Mouse (Mus musculus) hindbrain, postnatal 0 days (tissue): ENCODE data around the gene Hectd2. TPM values are rescaled to one million over a fixed set of nuclear protein-coding genes. Genes with fewer than 3 reads are reported as not detected.

ENCODE experiments used
- ATAC-seq: fragments of 200-750 bp; cut with Nextera tagmentation; 2 replicates; pipeline ENCODE4 v1.8.0; 2017; ENCODE audit warnings: mild to moderate bottlenecking, moderate TSS enrichment, moderate library complexity
- DNase-seq: peaks from one replicate; pipeline ENCODE4 v3.0.0-alpha.2; 2015; ENCODE audit warnings: low spot score
- H3K27ac ChIP-seq: fragments of 300-500 bp; sonication (generic); 2 replicates; pipeline ENCODE4 v1.5.1; 2014; ENCODE audit warnings: mild to moderate bottlenecking
- H3K27me3 ChIP-seq: fragments of 300-500 bp; sonication (generic); 2 replicates; pipeline ENCODE4 v1.6.1; 2014; ENCODE audit warnings: low read length, mixed read lengths; ENCODE audit not compliant: insufficient read depth
- H3K36me3 ChIP-seq: fragments of 300-500 bp; sonication (generic); 2 replicates; pipeline ENCODE4 v1.6.1; 2014; ENCODE audit warnings: low read length, mixed read lengths; ENCODE audit not compliant: insufficient read depth
- H3K4me1 ChIP-seq: fragments of 300-500 bp; sonication (generic); 2 replicates; pipeline ENCODE4 v1.6.1; 2014; ENCODE audit warnings: antibody characterized with exemption, low read length, mixed read lengths; ENCODE audit not compliant: insufficient read depth
- H3K4me2 ChIP-seq: fragments of 300-500 bp; sonication (generic); 2 replicates; pipeline ENCODE4 v1.6.1; 2014; ENCODE audit warnings: low read depth, mild to moderate bottlenecking, low read length, moderate library complexity, mixed read lengths
- H3K4me3 ChIP-seq: fragments of 300-500 bp; sonication (generic); 2 replicates; pipeline ENCODE4 v1.5.1; 2014; ENCODE audit warnings: low read length
- H3K9ac ChIP-seq: fragments of 300-500 bp; sonication (generic); replicated peaks from 2 replicates; pipeline ENCODE4 v1.6.1; 2014; ENCODE audit warnings: mild to moderate bottlenecking, low read length, moderate library complexity, mixed read lengths
- H3K9me3 ChIP-seq: fragments of 300-500 bp; sonication (generic); 2 replicates; pipeline ENCODE4 v1.6.1; 2016; ENCODE audit warnings: low read length, mixed read lengths
- CTCF ChIP-seq: IDR thresholded peaks from 2 replicates; pipeline ENCODE4 v1.5.1; 2016; ENCODE audit warnings: antibody characterized with exemption, control low read depth, low read depth
- WGBS: fragments of 180-500 bp; shearing (Covaris S2); extraction: QIAGEN DNeasy Blood & Tissue Kit; methylation state at CpG from one replicate; pipeline ENCODE4 v1.1.7; 2014; 5-methylcytosine and 5-hydroxymethylcytosine counted together
- polyA plus RNA-seq: library from polyadenylated mRNA; unstranded; fragments of >200 nt; fragmentation: Nextera tagmentation; extraction: Ambion mirVana; gene quantifications from 2 replicates; pipeline ENCODE4 v1.2.1, GENCODE M21; 2015
- total RNA-seq: library from RNA; depleted of rRNA; stranded (reverse); fragments of >200 nt; gene quantifications from 2 replicates; pipeline ENCODE4 v1.2.3, GENCODE M21; 2014; rRNA removed

Hectd2 gene
- total and polyA plus RNA-seq, 2 experiments from 2014 or later = 6.7 to 20.7 TPM

DNA sequence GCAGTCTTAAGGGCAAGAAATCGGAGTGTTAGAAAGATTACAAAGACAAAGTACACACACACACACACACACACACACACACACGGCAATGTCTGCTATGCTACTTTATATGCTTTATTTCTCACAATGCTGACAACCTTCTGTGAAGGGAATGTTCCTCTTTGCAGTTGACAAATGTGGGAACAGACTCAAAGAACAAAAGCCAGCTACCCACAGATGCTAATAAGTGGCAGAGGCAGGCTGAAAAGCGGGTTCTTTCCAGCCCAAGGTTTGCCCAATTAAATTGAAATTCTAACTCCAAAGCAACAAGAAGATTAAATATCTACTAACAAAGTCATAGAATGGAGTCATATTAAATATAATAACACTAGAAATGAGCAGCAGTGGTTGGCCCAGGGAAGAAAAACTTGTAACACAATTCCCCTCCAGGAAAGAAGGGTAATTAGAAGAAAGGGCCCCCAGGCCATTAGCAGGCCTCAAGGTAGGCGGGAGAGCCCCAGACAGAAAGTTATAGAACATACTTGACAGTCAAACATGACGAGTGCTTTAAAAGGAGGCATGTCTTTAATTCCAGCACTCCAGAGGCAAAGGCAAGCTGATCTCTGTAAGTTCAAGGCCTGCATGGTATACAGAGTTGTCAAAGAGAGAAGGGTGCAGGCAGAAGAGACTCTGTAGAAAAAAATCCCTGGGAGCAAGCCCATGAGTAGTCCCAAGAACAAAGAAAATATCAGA lies 115.4 kb downstream of the Hectd2 start:
- Histone ChIP-seq H3K4me2 (no peak overlapping the region), H3K4me1 (no peaks in the 10 kb centered on the region), H3K9me3 (no peaks in the 10 kb centered on the region), H3K27me3 (no peaks in the 10 kb centered on the region), H3K4me3 (no peak overlapping the region), H3K36me3 (no peaks in the 10 kb centered on the region), H3K9ac (no peak overlapping the region), H3K27ac (no peak overlapping the region)
- no peak for TF ChIP-seq CTCF
- DNase-seq (no peak), ATAC-seq (no peak)
- 32% methylated on average over 5 of the region's 5 CpGs for WGBS

Other genes starting within 250 kb of the Hectd2 start
- gene Pcgf5, start 206.3 kb upstream of the Hectd2 start, total RNA-seq = 2.9 and 8.5 TPM in 2 replicates
- 7.6 and 7.7 TPM in 2 replicates for gene Pcgf5, start 206.3 kb upstream of the Hectd2 start, polyA plus RNA-seq
- gene Ppp1r3c, start 182.0 kb downstream of the Hectd2 start, total RNA-seq = 27.2 and 33.6 TPM in 2 replicates
- 12.9 and 14.8 TPM in 2 replicates for gene Ppp1r3c, start 182.0 kb downstream of the Hectd2 start, polyA plus RNA-seq